Mouse (Mus musculus): ENCODE measurements at regions not wholly inside any gene's neighbourhood (a gene's known extent, or its start where the extent isn't known, plus 50 kb on each side); places are given as distances from the start of the nearest gene placed in this dataset.

DNA sequence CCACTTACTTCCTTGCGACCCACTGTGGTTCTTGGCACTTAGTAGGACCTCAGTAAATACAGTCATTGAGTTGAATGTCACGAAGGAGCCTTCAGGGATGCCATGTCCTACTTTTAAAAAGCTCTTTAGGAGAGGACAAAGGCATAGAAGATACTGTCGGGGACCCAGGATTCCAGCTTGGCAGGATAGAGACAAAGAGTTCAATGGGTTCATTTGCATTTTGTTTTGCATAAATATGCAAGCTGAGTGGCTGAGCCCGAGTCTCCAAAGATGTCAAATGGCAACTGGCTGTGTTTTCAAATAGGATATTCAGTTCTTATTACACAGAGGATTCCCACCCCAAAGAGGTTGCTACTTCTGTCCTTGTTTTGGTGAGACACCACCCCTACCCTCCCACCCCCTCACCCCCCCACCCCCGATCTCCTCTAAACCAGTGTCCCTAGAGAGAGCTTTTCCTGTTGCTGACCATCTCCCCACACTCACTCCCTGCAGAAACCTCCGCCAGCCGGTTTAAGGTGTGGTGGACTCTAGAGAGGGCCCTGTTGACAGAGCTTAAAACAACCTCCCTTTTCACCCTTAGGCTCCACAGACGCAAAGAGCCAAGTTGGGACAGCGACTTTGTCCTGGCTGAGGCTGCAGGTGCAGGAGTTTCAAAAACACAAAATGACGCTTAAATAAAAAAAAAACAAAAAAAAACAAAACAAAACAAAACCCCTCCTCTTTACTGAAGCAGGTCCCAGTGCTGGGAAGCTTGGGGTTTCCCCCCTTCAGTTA is 57.9 kb downstream of the Sox9 start:
- no peak overlapping the region for H3K27ac ChIP-seq (ENCODE audit: low read depth)
- no peak overlapping the region for H3K9ac ChIP-seq (ENCODE audit: low read length)
- H3K36me3 ChIP-seq (ENCODE audit: control insufficient read depth, insufficient read depth, low read length), result no peaks in the 10 kb centered on the region
- no peak overlapping the region for H3K4me3 ChIP-seq (ENCODE audit: low read depth, low read length)
- ATAC-seq (replicated peaks; ENCODE audit: low FRiP score, low TSS enrichment, low read depth) (0 out of 2 replicates have a peak, but pooled peaks have one; percentile 40), DNase-seq (ENCODE audit: low spot score) (no peak)
- no peaks in the 10 kb centered on the region for H3K27me3 ChIP-seq (replicated peaks; ENCODE audit: control insufficient read depth, insufficient read depth, low read length)
- H3K9me3 ChIP-seq (ENCODE audit: control insufficient read depth, low read length), result no peaks in the 10 kb centered on the region
- 22% methylated on average over 10 of the region's 10 CpGs for WGBS
- no peaks in the 10 kb centered on the region; the same call in 1 of the 2 replicates for H3K4me1 ChIP-seq (replicated peaks; ENCODE audit: control insufficient read depth, insufficient read depth, low read length)
- peak overlapping the region; percentile 22 for H3K4me2 ChIP-seq (ENCODE audit: low read length)

DNA sequence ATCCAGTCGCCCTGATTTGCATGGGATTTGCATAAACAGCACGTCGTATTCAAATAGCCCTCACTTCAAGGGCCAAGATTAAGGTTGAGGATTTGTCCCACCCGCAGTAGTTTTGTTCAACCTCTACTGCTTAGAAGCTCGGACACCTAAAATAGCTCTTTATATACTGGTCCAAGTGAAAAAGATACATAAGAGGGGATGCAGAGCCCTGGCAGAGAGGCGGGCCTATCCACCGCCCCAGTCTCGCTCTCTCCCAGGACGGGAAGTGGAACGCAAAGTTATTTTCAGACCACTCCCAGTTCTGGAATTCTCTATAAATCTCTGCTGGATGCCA is 58.4 kb downstream of the Sox9 start:
- Histone ChIP-seq H3K9me3 (ENCODE audit: control insufficient read depth, low read length) (no peaks in the 10 kb centered on the region), H3K4me1 (replicated peaks; ENCODE audit: control insufficient read depth, insufficient read depth, low read length) (no peaks in the 10 kb centered on the region; the same call in 1 of the 2 replicates), H3K9ac (ENCODE audit: low read length) (no peak overlapping the region), H3K4me2 (ENCODE audit: low read length) (peak overlapping the region; percentile 22), H3K36me3 (ENCODE audit: control insufficient read depth, insufficient read depth, low read length) (no peaks in the 10 kb centered on the region), H3K4me3 (ENCODE audit: low read depth, low read length) (no peak overlapping the region), H3K27ac (ENCODE audit: low read depth) (no peak overlapping the region), H3K27me3 (replicated peaks; ENCODE audit: control insufficient read depth, insufficient read depth, low read length) (no peaks in the 10 kb centered on the region)
- 7% methylated on average over 10 of the region's 10 CpGs for WGBS
- ATAC-seq (replicated peaks; ENCODE audit: low FRiP score, low TSS enrichment, low read depth) (peak; percentile 37; the same call in 1 of the 2 replicates), DNase-seq (ENCODE audit: low spot score) (no peak)

DNA sequence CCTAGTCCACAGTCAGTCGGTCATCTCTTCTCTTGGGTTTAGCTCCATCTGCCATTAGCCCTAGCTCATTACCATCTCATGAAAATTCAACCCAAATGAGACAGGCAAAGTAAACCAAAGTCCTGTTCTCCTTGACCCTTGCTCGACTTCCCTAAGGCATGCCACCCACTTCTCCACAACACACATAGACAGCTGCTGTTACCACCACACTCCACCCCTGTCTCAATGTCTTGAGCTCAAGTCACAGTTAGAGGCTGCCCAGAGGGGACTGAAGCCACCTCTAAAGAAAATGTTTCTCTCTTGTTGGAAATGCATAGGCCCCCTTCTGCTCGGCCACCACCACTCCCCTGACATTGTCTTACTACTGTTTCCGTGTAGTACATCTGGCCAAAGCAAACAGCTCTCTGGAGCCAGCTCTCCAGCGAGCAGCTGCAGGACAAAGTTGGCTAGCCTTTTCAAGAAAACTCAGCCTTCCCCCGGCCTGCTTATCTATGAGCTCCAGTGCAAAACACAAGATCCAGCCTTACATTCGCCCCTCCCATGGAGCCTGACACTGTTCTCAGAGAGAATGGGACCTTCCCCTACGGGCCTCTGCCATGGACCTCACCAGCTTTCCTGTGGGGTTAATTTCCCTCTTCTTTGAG is 62.4 kb downstream of the Sox9 start:
- H3K4me3 ChIP-seq (ENCODE audit: low read depth, low read length), result no peak overlapping the region
- no peak for DNase-seq (ENCODE audit: low spot score)
- H3K9ac ChIP-seq (ENCODE audit: low read length), result no peak overlapping the region
- no peak for ATAC-seq (replicated peaks; ENCODE audit: low FRiP score, low TSS enrichment, low read depth)
- H3K36me3 ChIP-seq (ENCODE audit: control insufficient read depth, insufficient read depth, low read length), result no peaks in the 10 kb centered on the region
- H3K9me3 ChIP-seq (ENCODE audit: control insufficient read depth, low read length), result no peaks in the 10 kb centered on the region
- H3K27me3 ChIP-seq (replicated peaks; ENCODE audit: control insufficient read depth, insufficient read depth, low read length), result no peaks in the 10 kb centered on the region
- 72% methylated on average over 8 of the region's 8 CpGs for WGBS
- H3K4me2 ChIP-seq (ENCODE audit: low read length), result no peak overlapping the region
- H3K27ac ChIP-seq (ENCODE audit: low read depth), result no peak overlapping the region
- no peaks in the 10 kb centered on the region; the same call in 1 of the 2 replicates for H3K4me1 ChIP-seq (replicated peaks; ENCODE audit: control insufficient read depth, insufficient read depth, low read length)

DNA sequence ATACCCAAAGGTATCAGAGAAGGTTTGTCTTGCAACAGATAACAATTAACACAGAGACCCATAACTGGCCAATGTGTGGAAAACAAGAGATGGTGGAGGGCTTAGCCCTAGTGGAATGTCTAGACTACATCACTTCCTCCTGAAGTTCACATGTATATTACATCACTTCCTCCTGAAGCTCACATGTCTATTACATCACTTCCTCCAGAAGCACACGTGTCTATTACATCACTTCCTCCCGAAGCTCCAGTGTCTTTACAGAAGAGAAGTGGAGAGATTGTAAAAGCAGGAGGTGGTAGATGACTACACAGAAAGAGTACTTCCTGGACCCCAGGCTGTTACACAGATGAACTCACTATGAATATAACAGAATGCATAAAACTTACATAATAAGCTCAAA is 65.1 kb downstream of the Sox9 start:
- H3K36me3 ChIP-seq (ENCODE audit: control insufficient read depth, insufficient read depth, low read length), result no peaks in the 10 kb centered on the region
- H3K27me3 ChIP-seq (replicated peaks; ENCODE audit: control insufficient read depth, insufficient read depth, low read length), result no peaks in the 10 kb centered on the region
- no peak overlapping the region for H3K4me3 ChIP-seq (ENCODE audit: low read depth, low read length)
- no peak overlapping the region for H3K9ac ChIP-seq (ENCODE audit: low read length)
- no peaks in the 10 kb centered on the region for H3K9me3 ChIP-seq (ENCODE audit: control insufficient read depth, low read length)
- H3K27ac ChIP-seq (ENCODE audit: low read depth), result no peak overlapping the region
- 96% methylated on average over 2 of the region's 2 CpGs for WGBS
- DNase-seq (ENCODE audit: low spot score) (no peak), ATAC-seq (replicated peaks; ENCODE audit: low FRiP score, low TSS enrichment, low read depth) (no peak)
- no peak overlapping the region for H3K4me2 ChIP-seq (ENCODE audit: low read length)
- H3K4me1 ChIP-seq (replicated peaks; ENCODE audit: control insufficient read depth, insufficient read depth, low read length), result no peaks in the 10 kb centered on the region

DNA sequence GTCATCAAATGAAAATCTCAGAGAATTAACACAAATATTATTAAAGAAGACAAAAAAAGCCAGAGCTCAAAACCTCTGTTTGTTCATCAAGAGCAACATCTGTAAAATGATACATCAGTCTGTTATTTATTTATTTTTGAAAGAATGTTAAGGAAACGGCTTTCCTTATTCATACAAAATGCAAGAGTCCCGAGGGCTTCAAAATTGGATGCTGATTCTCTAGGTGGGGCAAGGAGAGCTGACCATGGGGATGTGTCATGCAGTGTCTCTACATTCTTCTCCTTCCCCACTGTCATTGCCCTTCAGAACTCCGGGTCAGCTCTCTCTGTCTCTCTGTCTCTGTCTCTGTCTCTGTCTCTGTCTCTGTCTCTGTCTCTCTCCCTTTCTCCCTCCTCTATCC is 65.8 kb downstream of the Sox9 start:
- Histone ChIP-seq H3K27ac (ENCODE audit: low read depth) (no peak overlapping the region), H3K9ac (ENCODE audit: low read length) (no peak overlapping the region), H3K27me3 (replicated peaks; ENCODE audit: control insufficient read depth, insufficient read depth, low read length) (no peaks in the 10 kb centered on the region), H3K4me2 (ENCODE audit: low read length) (no peak overlapping the region), H3K4me3 (ENCODE audit: low read depth, low read length) (no peak overlapping the region), H3K9me3 (ENCODE audit: control insufficient read depth, low read length) (no peaks in the 10 kb centered on the region), H3K4me1 (replicated peaks; ENCODE audit: control insufficient read depth, insufficient read depth, low read length) (no peaks in the 10 kb centered on the region), H3K36me3 (ENCODE audit: control insufficient read depth, insufficient read depth, low read length) (no peaks in the 10 kb centered on the region)
- 78% methylated on average over 3 of the region's 3 CpGs for WGBS
- DNase-seq (ENCODE audit: low spot score), result no peak
- no peak for ATAC-seq (replicated peaks; ENCODE audit: low FRiP score, low TSS enrichment, low read depth)

DNA sequence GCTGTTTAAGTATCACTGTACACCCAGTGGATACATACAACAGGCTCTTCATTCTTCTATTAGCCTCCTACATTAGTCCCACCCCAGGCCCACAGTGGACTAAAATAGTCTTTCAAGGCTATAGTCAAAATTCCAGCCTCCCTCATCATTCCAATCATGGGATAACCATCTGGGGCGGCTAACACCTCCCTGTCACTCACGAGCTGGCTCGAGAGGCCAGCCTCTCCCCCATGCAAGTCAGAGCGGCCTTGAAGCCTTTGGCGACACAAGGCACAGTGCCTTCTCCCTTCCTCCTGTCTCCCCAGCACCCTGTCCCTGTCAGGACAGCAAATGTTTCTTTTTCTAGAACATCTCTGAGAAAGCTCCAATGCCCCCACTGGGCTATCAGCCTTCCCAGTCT is 68.0 kb downstream of the Sox9 start:
- Histone ChIP-seq H3K4me3 (ENCODE audit: low read depth, low read length) (no peak overlapping the region), H3K4me1 (replicated peaks; ENCODE audit: control insufficient read depth, insufficient read depth, low read length) (no peaks in the 10 kb centered on the region), H3K36me3 (ENCODE audit: control insufficient read depth, insufficient read depth, low read length) (no peaks in the 10 kb centered on the region), H3K4me2 (ENCODE audit: low read length) (no peak overlapping the region), H3K27me3 (replicated peaks; ENCODE audit: control insufficient read depth, insufficient read depth, low read length) (no peaks in the 10 kb centered on the region), H3K27ac (ENCODE audit: low read depth) (no peak overlapping the region), H3K9ac (ENCODE audit: low read length) (no peak overlapping the region), H3K9me3 (ENCODE audit: control insufficient read depth, low read length) (no peaks in the 10 kb centered on the region)
- ATAC-seq (replicated peaks; ENCODE audit: low FRiP score, low TSS enrichment, low read depth), result no peak
- no peak for DNase-seq (ENCODE audit: low spot score)
- 71% methylated on average over 5 of the region's 5 CpGs for WGBS

DNA sequence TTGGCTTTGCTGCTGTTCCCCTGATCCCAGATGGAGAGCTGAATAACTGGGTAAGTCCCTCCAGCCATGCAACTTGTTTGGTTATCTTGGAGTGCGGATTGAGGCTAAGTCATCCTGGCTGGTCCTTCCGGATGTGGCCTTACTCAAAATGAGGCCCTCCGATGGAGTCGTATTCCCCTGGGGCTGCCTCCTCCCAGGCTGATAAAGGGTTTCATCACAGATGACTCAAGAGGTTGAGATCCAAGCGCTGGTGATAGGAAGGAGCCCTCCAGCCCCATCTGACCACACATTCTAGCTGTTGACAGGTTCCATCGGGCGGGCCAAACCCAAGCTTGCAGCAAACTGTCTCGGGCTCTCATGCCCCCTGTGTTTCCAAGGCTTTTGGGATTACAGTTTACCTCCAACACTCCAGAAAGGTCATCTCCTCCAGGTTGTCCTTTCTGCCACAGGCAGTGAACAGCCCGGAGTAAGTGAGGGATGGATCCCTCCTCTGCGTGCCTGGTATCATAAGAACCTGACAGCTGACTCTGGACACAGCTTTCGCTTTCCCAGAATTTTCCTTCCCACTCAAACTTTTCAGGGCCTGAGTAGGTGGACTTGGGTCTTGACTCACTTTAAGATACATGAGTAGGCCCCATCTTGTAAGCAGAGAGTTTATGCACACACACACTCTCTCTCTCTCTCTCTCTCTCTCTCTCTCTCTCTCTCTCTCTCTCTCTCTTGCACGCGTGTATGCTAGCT is 68.7 kb downstream of the Sox9 start:
- ATAC-seq (replicated peaks; ENCODE audit: low FRiP score, low TSS enrichment, low read depth) (no peak), DNase-seq (ENCODE audit: low spot score) (no peak)
- no peaks in the 10 kb centered on the region for H3K9me3 ChIP-seq (ENCODE audit: control insufficient read depth, low read length)
- no peak overlapping the region for H3K4me3 ChIP-seq (ENCODE audit: low read depth, low read length)
- H3K9ac ChIP-seq (ENCODE audit: low read length), result no peak overlapping the region
- no peaks in the 10 kb centered on the region for H3K36me3 ChIP-seq (ENCODE audit: control insufficient read depth, insufficient read depth, low read length)
- no peak overlapping the region for H3K4me2 ChIP-seq (ENCODE audit: low read length)
- H3K27me3 ChIP-seq (replicated peaks; ENCODE audit: control insufficient read depth, insufficient read depth, low read length), result no peaks in the 10 kb centered on the region
- 74% methylated on average over 13 of the region's 13 CpGs for WGBS
- no peaks in the 10 kb centered on the region for H3K4me1 ChIP-seq (replicated peaks; ENCODE audit: control insufficient read depth, insufficient read depth, low read length)
- no peak overlapping the region for H3K27ac ChIP-seq (ENCODE audit: low read depth)

DNA sequence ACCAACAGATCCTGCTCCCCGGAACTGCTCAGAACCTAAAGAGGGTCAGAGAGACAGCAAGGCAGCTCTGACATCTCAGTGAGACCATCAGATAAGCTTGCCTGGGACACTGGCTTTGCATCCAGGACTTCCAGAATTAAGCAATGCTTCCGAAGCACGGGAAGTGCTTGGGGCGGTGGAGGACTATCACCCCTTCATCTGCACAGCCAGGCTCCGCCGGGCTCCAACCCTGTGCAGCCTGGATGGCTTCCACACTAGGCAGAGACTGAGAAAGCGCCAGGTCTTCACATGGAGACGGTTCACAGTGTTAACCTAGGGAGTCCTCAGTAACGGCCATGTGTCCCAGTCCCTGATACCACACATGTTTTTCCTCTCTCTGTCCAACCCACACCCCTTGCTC is 69.3 kb downstream of the Sox9 start:
- WGBS, result 85% methylated on average over 9 of the region's 9 CpGs

More for the DNA sequence above, 69.3 kb downstream of the Sox9 start:
- Histone ChIP-seq H3K27ac (ENCODE audit: low read depth) (no peak overlapping the region), H3K4me3 (ENCODE audit: low read depth, low read length) (no peak overlapping the region), H3K36me3 (ENCODE audit: control insufficient read depth, insufficient read depth, low read length) (no peaks in the 10 kb centered on the region), H3K27me3 (replicated peaks; ENCODE audit: control insufficient read depth, insufficient read depth, low read length) (no peaks in the 10 kb centered on the region), H3K9ac (ENCODE audit: low read length) (no peak overlapping the region), H3K9me3 (ENCODE audit: control insufficient read depth, low read length) (no peaks in the 10 kb centered on the region), H3K4me1 (replicated peaks; ENCODE audit: control insufficient read depth, insufficient read depth, low read length) (no peaks in the 10 kb centered on the region), H3K4me2 (ENCODE audit: low read length) (no peak overlapping the region)
- DNase-seq (ENCODE audit: low spot score) (no peak), ATAC-seq (replicated peaks; ENCODE audit: low FRiP score, low TSS enrichment, low read depth) (no peak)

Measured in intestine, embryonic 14.5 days (tissue).